Mouse (Mus musculus) gastrocnemius, adult 2 months (tissue): ENCODE measurements around the gene Nutm2. TPM values are rescaled to one million over a fixed set of nuclear protein-coding genes. Genes with fewer than 3 reads are reported as not detected.
"Not testable (repeated sequence)": the region's sequence is repeated elsewhere in the genome, so short reads cannot be mapped to it uniquely, and the experiment has no call there.

Experiments used
- DNase-seq: peaks from one replicate; pipeline ENCODE4 v3.0.0; 2022
- H3K27ac ChIP-seq: fragments of 200-600 bp; 2 replicates; pipeline ENCODE4 v1.8.1; 2022; ENCODE audit warnings: mild to moderate bottlenecking
- H3K4me3 ChIP-seq: fragments of 200-600 bp; 2 replicates; pipeline ENCODE4 v1.8.1; 2022; ENCODE audit warnings: mild to moderate bottlenecking, moderate library complexity
- CTCF ChIP-seq: fragments of 200-600 bp; IDR thresholded peaks from 2 replicates; pipeline ENCODE4 v1.8.1; 2022; ENCODE audit warnings: antibody characterized with exemption, mild to moderate bottlenecking, moderate library complexity
- intact Hi-C: fragments of 180-260 bp; cut with DNase I; formaldehyde crosslinking; loops from one replicate; pipeline ENCODE4 v1.15.1; 2025
- long read RNA-seq, 2 experiments: library from polyadenylated mRNA; stranded (forward); transcript quantifications; one replicate each; pipeline ENCODE4 v2.0.0; 2021
- total RNA-seq, 2 experiments: library from RNA; stranded (reverse); gene quantifications; 2 replicates each; pipeline ENCODE4 v1.2.3; 2021

Nutm2 gene
- total RNA-seq = not detected
- long read RNA-seq, experiment 1 = 0 reads
- long read RNA-seq, experiment 2 = 0 reads

- no peak for TF ChIP-seq CTCF
- Histone ChIP-seq H3K4me3 (no peak within 1 kb of the TSS), H3K27ac (no peak within 1 kb of the TSS)
- intact Hi-C loops = no loop called here
- DNase-seq = no peak
These were observed at the start of gene Nutm2 for GRCm38 (mm10) chr13:50467007-50467406. TSS of gene Nutm2 (plus strand) at chr13:50467307.

- no peak for TF ChIP-seq CTCF
- intact Hi-C loops = no loop called here
- Histone ChIP-seq H3K27ac (peak within 1 kb of the TSS; percentile 87), H3K4me3 (peak within 1 kb of the TSS; percentile 95)
- DNase-seq = peak; percentile 81
These were observed 49.5 kb upstream of the Nutm2 start, which contains the start of gene Fbxw17 for GRCm38 (mm10) chr13:50417389-50418183. TSS of gene Fbxw17 (plus strand) at chr13:50417864.

GRCm38 (mm10) chr13:50418421-50418820 lies 48.7 kb upstream of the Nutm2 start:
- intact Hi-C loops = no loop called here
- no peak for TF ChIP-seq CTCF
- peak overlapping the region; percentile 95 for H3K4me3 ChIP-seq
- peak overlapping the region; percentile 87; the same call in 1 of the 2 replicates for H3K27ac ChIP-seq
- no peak for DNase-seq

- intact Hi-C loops = no loop called here
- Histone ChIP-seq H3K4me3 (no peak overlapping the region), H3K27ac (peak overlapping the region; percentile 67)
- no peak for TF ChIP-seq CTCF
- DNase-seq = peak; percentile 36
These were observed 43.4 kb upstream of the Nutm2 start for GRCm38 (mm10) chr13:50423625-50424209.

GRCm38 (mm10) chr13:50424517-50424916 lies 42.6 kb upstream of the Nutm2 start:
- no peak overlapping the region for H3K4me3 ChIP-seq

GRCm38 (mm10) chr13:50426686-50427085 lies 40.4 kb upstream of the Nutm2 start:
- Histone ChIP-seq H3K27ac (no peak overlapping the region), H3K4me3 (no peak overlapping the region)
- no peak for TF ChIP-seq CTCF
- no peak for DNase-seq
- intact Hi-C loops = no loop called here

More at GRCm38 (mm10) chr13:50424517-50424916, 42.6 kb upstream of the Nutm2 start:
- DNase-seq = no peak
- no peak overlapping the region for H3K27ac ChIP-seq
- no peak for TF ChIP-seq CTCF
- intact Hi-C loops = no loop called here

GRCm38 (mm10) chr13:50443812-50444211 lies 23.3 kb upstream of the Nutm2 start, which contains the start of gene Gm47429:
TSS of gene Gm47429 (minus strand) at chr13:50443912.
- no peak for DNase-seq
- TF ChIP-seq CTCF = no peak
- intact Hi-C loops = no loop called here
- Histone ChIP-seq H3K27ac (no peak within 1 kb of the TSS), H3K4me3 (no peak within 1 kb of the TSS)

- no peak for TF ChIP-seq CTCF
- intact Hi-C loops = no loop called here
- Histone ChIP-seq H3K4me3 (no peak overlapping the region), H3K27ac (no peak overlapping the region)
- DNase-seq = no peak
These were observed 21.8 kb upstream of the Nutm2 start for GRCm38 (mm10) chr13:50445261-50445660.

- intact Hi-C loops, H3K4me3 ChIP-seq, DNase-seq, H3K27ac ChIP-seq: not testable (repeated sequence)
These were observed 14.8 kb upstream of the Nutm2 start for GRCm38 (mm10) chr13:50452266-50452665.

- DNase-seq = no peak
- Histone ChIP-seq H3K27ac (no peak overlapping the region), H3K4me3 (no peak overlapping the region)
- no peak for TF ChIP-seq CTCF
- intact Hi-C loops = no loop called here
These were observed 13.7 kb upstream of the Nutm2 start for GRCm38 (mm10) chr13:50453426-50453825.

GRCm38 (mm10) chr13:50460433-50460832 lies 6.7 kb upstream of the Nutm2 start:
- H3K27ac ChIP-seq, DNase-seq, intact Hi-C loops, H3K4me3 ChIP-seq: not testable (repeated sequence)

- peak; percentile 21 for DNase-seq
- peak; percentile 41 for TF ChIP-seq CTCF
- intact Hi-C loops = no loop called here
- Histone ChIP-seq H3K4me3 (peak overlapping the region; percentile 15), H3K27ac (no peak overlapping the region)
These were observed 2.2 kb upstream of the Nutm2 start for GRCm38 (mm10) chr13:50464621-50465562.

- intact Hi-C loops, DNase-seq, H3K4me3 ChIP-seq, H3K27ac ChIP-seq: not testable (repeated sequence)
These were observed 21.4 kb downstream of the Nutm2 start for GRCm38 (mm10) chr13:50488510-50488909.

GRCm38 (mm10) chr13:50510470-50511343 lies 43.6 kb downstream of the Nutm2 start:
- intact Hi-C loops, H3K4me3 ChIP-seq, H3K27ac ChIP-seq, DNase-seq: not testable (repeated sequence)
